Mouse (Mus musculus): ENCODE measurements around the gene Sap30. TPM values are rescaled to one million over a fixed set of nuclear protein-coding genes. Genes with fewer than 3 reads are reported as not detected.
A peak's percentile ranks its signal among the peaks of the same experiment; 100 is the strongest.
"Not testable (repeated sequence)": the region's sequence is repeated elsewhere in the genome, so short reads cannot be mapped to it uniquely, and the experiment has no call there.

Gene Sap30
- total RNA-seq (2021) = 10 to 100 TPM; 25.3 to 31.6 TPM
- long read RNA-seq, experiment 1, transcript Sap30-201 (4 exons, 1,178 nt) = major isoform, 58 of 58 reads
- long read RNA-seq, experiment 1, partial matches to known transcripts = 0 of 58 reads
- long read RNA-seq, experiment 1, other reads (novel, unspliced or antisense) = 0 of 58 reads
- long read RNA-seq, experiment 2, transcript Sap30-201 (4 exons, 1,178 nt) = major isoform, 52 of 54 reads
- long read RNA-seq, experiment 2, partial matches to known transcripts = 0 of 54 reads
- long read RNA-seq, experiment 2, other reads (novel, unspliced or antisense) = 2 of 54 reads

DNA sequence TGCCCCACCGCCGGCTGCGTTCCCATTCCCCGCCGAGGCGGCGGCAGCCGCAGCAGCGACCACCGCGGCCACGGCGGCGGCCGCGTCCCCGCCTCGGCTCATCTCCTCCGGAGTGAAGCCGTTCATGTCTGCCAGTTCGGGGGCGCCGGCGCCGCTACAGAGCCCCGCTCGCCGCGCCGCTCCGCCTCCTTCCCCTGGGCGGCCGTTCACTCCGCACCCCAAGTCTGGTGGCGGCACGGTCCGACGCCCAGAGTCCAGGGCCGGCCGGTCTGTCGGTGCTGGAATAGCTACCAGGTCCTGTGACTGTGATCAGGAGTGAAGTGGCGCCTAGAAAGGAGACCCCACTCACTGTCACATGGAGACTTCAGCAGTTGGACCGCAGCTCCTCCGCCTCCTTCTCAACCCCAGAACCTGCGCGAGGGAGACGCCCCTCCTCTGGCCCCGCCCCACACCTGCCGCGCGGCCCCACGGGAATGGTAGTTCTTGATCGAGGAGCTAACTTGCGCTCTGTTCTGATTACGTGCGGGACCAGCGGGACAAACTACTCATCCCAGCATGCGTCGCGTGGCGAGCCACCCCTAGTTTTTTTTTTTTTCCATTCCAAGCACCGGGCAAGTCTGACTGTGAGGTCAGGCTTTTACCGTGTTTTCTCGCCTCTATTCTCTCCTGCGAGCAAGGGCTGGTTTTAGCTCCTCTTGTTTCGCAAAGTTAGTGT lies at the start of gene Sap30:
Sap30 (minus strand) TSS at position 420 of the 715 bp plus-strand sequence.
- DNase-seq (ENCODE audit: low spot score in 2 of 2) = peak; percentile 91 to 98

DNA sequence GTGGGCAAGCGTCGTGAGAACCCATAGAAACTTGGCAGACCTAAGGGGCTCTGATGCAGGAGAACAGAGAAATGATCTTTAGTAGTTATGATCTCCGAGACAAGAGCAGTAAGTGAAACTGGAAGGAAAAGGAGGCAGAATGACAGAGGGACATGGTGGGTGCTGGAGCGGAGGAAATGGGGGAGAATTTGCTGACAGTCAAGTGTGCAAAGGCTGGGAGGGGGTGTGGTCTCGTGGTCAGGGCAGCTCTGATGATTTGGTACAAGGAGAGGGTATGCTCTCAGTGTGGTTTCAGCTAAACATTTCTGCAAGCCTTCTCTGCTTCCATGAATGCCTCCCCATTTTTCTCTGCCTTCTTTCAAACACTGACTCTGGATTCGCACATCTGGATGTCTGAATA lies 48.5 kb upstream of the Sap30 start:
- no peak for DNase-seq (ENCODE audit: low spot score in 2 of 2)

DNA sequence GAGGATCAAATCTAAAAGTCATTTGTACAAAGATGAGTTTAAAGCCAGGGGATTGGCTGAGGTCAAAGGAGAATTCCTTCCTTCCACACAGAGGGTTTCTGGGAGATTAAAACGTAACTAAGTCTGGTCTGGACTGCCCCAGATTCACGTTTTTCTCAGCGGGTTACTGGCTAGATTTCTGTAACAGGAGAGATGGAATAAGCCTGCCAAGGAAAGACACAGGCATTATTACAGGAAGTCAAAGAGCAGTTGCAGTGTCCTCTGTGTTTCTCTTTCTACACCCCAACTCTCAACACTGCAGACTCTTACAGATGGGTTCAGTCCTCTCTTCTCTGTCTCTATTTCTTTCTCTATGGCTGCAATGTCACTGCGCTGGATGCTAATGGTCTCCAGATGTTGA lies 46.8 kb upstream of the Sap30 start:
- DNase-seq (ENCODE audit: low spot score in 2 of 2) = no peak

DNA sequence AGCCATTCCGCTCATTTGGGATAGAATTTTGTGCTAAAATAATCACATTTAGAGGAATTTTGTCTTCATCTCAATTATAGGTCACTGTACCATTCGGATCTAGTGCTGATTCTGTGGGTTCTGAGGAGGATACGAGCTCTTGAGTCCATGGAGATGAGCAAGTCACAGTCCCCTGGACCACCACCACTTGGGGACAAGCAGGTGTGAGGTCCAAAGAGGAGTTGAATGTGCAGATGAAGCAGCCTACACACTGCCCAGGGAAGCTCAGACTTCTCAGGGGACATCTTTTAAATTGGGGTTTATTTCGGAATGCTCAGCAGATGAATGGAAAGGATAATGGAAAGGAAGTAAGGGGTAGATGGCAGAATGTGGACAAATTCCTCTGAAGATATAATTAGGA lies 45.4 kb upstream of the Sap30 start:
- no peak for DNase-seq (ENCODE audit: low spot score in 2 of 2)

DNA sequence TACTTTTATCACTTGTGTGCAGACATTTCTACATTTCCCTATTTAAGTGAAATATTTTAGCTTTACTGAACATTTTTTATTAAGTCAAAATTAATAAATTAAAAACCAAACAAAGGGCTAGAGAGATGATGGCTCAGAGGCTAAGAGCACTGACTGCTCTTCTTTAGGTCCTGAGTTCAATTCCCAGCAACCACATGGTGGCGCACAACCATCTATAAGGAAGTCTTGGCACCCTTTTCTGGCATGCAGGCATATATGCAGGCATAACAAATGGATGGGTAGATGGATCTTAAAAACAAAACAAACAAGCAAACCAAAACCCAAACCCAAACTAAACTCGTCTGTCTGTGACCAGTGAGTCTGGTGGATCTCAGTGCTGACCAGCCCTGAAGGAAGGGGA lies 44.6 kb upstream of the Sap30 start:
- no peak for DNase-seq (ENCODE audit: low spot score in 2 of 2)

DNA sequence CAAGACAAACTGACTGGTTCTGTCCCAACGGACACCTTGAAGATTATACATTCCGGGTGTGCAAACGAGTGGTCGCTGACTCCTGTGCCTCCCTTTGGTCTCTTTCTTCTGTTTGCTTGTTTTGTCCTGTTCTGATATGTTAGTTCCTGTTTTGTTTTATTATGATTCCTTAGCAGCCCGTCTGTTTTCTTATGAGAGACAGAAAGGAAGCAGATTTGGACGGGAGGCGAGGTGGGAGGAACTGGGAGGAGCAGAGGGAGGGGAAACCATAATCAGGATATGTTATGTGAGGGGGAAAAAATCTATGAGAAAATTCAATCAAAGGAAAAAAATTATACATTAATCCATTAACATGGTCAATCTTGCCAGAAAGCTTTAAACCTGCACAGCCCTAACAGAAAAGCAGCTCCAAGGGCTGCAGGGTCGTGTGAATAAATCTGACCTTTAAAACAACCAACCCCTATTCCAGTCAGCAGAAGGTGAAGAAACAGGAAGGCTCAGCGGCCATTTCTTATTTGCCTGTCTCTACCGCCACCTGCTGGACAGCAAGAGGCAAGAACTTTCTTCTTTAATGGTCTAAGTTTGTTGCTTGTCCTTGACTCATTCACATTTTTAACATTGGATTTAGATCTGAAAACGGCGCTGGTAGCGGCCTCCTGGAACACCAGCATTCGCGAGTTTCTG lies 43.1 kb upstream of the Sap30 start:
- peak; percentile 55 to 79 for DNase-seq (ENCODE audit: low spot score in 2 of 2)

DNA sequence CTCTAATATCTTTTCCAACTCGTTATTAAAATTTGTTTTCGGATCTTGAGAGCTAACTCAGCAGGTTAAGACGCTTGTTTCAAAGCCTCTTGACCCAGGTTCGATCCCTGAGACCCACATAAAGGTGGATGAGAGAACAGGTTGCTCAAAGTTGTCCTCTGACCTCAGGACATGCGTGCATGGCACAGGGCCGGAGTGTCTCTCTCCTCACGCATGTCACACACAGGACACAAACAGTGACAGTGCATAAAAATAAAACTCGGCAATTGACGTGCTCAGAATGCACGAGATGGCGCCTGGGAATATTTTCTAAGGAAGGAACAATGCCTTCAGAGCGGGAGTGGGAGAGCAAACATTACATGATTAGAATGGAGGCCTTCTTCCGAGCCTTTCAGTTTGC lies 42.6 kb upstream of the Sap30 start:
- DNase-seq (ENCODE audit: low spot score in 2 of 2) = no peak

DNA sequence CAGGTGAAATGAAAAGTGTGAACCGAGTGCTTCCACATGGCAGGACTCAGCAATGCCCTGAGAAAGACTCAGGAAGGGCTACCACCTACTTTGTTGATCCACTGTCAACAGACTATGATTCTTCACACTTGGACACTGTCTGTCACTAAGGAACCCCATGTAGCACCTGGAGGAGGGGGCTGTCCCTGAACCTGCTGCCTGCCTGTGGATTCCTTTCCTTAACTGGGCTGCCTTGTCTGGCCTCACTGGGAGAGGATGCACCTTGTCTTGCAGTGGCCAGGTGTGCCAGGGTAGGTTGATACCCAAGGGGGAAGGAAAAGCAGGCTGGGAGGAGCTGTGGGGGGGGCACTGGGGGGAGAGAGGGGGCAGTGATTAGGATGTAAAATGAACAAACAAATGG lies 40.4 kb upstream of the Sap30 start:
- no peak for DNase-seq (ENCODE audit: low spot score in 2 of 2)

DNA sequence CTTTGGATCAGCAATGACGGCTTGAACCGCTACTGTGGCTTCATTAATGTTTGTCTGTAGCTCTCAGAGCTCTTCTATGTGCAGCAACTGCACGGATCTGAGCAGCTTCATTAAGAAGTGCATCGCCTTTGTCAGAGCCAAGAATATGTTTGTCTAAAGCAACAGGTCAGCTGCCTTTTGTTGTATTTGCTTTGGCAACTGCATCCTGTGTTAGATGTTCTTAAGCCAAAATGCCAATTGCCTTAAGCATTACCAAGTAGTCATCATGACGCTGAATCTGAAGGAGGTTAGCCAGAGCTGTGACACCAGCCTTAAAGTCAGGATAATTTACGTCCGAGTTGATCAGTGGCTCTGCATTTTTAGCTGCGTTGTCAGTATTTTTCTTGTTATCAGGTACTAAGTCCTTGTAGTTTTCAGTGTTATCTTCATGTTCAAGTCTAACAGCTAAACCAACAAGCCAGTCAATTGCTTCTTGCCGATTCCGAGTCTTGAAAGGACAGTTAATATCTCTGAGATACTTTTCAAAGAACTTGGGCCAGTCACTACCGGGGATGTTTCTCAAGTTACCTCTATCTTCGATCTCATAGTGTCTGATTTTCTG lies 32.6 kb upstream of the Sap30 start:
- no peak for DNase-seq (ENCODE audit: low spot score in 2 of 2)

DNA sequence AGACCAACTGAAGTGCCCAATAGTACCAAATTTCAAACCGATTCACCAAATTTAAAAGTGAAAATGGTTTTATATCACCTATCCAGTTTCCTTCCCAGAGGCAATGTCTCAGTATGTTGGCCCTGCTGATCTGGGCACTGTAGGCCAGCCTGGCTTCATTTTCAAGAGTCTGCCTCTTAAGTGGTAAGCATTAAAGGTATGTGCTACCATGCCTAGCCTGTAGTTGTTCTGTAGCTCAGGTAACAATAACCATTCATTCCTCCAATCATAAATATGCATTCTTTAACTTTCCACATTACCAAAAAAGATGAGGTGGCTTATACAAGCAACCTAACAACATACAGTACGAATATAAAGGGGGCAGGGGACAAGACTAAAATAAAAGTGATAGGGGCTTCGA lies 30.1 kb upstream of the Sap30 start:
- no peak for DNase-seq (ENCODE audit: low spot score in 2 of 2)

DNA sequence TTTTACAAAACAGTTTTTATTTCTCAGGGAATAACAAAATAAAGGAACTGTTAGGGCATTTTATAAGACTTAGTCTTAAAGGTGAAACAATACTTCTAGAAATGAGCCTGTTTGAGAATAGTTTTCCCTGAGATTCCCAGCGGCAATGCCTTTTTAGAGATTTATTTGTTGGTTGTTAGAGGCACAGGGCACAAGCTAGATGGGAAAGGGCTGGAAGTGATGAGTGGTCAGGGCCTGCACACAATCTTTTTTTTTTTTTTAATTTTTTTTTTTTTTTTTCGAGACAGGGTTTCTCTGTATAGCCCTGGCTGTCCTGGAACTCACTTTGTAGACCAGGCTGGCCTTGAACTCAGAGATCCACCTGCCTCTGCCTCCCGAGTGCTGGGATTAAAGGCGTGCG lies 29.0 kb upstream of the Sap30 start:
- not testable (repeated sequence) for DNase-seq (ENCODE audit: low spot score in 2 of 2)

DNA sequence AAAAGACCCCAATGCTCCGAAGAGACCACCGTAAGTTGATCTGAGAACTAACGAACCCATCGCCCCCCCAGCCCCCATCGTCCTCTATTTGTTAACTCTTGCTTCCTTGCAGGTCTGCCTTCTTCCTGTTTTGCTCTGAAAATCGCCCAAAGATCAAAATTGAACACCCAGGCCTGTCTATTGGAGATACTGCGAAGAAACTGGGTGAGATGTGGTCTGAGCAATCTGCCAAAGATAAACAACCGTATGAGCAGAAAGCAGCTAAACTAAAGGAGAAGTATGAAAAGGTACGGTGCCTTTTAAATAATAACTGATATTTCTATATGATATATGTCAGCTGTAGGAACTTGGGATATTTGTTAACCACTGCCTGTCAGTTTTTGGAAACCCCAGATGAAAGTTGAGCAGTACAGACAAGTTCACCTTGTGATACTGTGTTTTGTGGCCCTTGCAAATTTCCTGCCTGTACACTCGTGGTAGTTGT lies 25.6 kb upstream of the Sap30 start:
- not testable (repeated sequence) for DNase-seq (ENCODE audit: low spot score in 2 of 2)

DNA sequence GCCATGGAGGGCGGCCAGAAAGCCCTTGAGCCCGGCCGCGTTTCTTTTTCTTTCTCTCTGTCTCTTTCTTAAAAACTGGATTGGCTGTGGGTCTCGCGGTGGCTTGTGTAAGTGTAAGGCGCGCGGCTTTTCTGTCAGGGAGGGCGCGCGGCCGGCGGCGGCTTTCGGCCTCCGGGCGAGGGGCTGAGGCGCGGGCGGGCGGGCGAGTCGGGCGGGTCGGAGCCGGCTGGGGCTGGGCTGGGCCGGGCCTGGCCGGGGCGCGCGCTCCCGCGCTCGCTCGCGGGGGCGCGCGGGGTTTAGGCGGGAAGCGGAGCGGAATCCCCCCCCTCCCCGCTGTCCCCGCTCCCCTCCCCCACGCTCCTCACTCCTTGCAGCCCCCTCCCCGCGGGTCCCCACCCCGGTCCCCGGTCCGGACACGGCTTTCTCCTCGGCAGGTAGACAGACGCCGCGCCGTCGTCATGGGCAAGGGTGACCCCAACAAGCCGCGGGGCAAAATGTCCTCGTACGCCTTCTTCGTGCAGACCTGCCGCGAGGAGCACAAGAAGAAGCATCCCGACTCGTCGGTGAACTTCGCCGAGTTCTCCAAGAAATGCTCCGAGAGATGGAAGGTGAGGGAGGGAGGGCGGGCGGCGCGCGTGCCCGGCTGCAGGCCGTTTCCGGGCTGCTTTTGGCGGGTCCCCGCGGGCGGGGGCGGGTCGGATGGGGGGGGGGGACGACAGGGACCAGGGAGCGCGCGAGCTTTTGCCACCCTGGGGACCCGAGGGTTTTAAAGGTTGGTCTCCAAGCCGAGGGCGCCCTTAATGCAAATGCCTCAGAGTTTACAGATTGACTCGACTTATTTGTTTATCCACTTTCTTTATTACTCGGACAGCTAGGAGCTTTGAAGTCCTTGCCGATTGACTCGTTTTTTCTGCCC lies 24.7 kb upstream of the Sap30 start:
- peak; percentile 44 to 55 for DNase-seq (ENCODE audit: low spot score in 2 of 2)

DNA sequence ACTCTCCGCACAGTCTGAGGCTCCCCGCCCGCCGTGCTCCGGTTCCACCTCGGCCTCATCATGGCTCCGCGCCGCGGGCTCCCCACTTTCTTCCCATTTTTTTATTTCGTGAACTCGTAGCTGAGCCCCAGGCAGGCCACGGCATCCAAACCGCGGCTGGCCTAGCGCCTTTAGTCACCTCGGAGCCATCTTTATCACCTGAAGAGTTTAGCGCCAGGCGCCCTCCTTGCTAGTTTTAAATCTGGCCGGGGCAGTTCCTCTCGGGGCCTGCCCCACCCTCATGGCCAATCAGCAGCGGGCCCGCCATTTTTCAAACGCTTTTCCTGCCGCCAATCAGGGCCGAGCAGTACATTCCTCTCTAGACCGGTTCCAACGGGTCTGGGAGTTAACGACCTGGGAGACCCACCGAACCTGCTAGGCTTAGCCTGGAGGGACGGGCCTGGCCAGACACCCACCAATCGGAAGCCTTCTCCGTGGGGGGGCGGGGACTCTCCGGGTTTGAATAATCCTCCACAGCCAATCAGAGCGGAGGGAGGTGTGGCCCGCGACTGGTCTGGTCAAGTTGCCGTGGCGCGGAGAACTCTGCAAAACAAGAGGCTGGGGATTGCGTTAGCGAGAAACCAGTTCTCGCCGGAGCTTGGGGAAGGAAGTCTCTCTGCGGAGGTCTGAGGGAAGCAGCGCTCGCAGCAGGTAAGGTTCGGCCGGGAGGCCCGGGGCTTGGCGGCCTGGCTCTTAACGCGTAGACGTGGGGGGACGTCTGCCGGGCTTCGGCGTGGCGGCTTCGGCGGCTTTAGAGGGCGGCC lies 23.9 kb upstream of the Sap30 start, which contains the start of gene Hmgb2:
Hmgb2 (plus strand) TSS at position 592 of the 803 bp plus-strand sequence.
- DNase-seq (ENCODE audit: low spot score in 2 of 2) = peak; percentile 99 to 100

DNA sequence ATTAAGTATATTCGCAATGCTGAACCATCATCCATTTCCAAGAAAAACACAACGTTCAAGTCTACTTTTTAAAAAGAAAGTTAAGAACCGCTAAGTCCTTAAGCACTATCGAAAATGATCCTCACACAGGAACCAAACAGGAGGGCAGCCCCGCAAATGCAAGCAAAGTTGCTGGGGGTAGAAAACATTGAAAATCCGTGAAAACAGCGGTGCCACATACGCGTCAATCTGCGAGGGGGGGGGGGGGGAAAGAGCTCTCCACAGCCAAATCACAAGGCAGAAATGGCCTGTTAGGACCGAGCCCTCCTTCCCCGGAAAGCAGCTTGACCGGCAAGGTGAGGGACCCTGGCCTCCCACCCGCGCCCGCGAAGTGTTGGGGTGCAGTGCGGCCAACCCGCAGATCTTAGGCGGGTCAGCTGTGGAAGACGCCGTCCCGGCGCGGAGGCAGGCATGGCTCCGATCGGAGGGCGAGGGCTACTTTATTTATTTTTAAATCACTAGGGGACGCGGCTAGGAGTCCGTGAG lies 23.2 kb upstream of the Sap30 start:
- DNase-seq (ENCODE audit: low spot score in 2 of 2) = no peak

DNA sequence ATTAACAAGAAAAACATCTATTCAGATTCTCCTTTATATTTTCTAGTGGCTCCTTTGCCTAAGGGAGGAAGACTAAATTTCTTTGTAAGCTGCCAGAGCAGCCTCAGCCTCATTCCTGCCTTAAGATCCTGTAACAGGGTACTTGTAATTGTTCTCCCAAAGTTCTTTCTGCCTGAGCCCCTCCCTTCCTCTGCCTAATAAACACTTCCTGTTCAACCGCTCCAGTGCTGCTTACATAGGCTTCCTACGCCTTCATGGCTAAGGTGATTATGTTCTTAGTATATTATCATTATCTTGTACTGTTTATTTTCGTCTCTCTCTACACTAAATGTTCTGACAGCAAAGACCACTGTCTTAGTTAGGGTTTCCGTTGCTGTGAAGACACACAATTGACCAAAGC lies 21.0 kb upstream of the Sap30 start:
- DNase-seq (ENCODE audit: low spot score in 2 of 2) = no peak

DNA sequence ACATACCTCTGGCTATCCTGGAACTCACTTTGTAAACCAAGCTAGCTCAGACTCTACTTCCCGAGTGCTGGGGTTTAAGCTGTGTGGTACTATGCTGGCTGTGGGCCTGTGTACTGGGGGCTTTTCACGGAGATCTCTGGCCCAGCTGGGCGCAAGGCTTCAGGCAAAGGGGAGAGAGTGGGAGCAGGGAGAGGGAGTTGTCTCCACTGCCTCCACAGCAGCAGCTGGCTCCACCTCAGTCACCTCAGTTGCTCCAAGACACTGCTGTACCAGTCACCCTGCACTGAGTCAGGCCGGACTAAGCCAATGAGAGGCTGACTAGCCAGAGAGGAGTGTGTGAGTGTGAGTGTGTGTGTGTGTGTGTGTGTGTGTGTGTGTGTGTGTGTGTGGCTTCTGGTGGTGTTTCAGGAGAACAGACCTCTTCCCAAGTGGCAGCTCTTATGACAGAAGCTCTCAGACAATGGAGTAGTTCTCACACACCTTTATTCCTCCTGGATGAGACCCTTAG lies 19.9 kb upstream of the Sap30 start:
- DNase-seq (ENCODE audit: low spot score in 2 of 2) = no peak

DNA sequence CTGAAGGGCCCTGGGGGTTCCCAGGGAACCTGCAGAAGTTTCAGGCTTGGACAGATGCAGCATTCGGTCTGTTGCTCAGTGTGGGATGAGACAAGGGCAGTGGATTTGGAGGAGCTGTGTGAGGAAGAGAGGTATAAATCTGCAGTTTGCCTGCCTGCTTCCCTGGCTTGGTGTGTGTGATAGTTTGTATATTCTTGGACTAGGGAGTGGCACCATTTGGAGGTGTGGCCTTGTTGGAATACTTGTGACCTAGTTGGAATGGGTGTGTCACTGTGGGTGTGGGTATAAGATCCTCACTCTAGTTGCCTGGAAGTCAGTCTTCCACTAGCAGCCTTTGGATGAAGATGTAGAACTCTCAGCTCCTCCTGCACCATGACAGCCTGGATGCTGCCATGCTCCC lies 17.8 kb upstream of the Sap30 start:
- DNase-seq (ENCODE audit: low spot score in 2 of 2) = not testable (repeated sequence)

DNA sequence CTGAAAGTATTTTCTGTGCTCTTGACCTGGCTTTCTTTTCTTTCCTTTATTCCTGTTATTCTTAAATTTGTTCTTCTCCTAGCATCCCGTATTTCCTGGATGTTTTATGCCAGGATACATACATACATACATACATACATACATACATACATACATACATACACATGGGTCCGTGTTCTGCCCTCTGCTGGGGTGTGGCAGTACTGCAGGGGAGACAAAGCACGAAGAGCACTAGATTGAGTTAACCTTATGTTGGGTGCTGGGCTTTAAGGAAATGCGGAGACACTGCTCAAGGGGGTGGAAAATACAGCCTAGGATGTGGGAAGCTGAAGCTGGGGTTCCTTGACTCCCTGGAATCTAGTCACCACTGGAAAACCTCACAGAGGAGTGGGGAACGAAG lies 16.0 kb upstream of the Sap30 start:
- DNase-seq (ENCODE audit: low spot score in 2 of 2) = peak in 1 of 2 experiments; percentile 62
